In genomic region chr9:41944964-41945363, GRCm38 (mm10) we compare ENCODE assay signal across 34 mouse cellular contexts.
"Had no signal": no experiment of that assay in that cellular context is flagged by ENCODE, and none has a peak within 500 bp of the region (broad histone marks: within the 10 kb centered on the region; RNA-seq: fewer than 3 reads in every experiment).

No protein-coding gene starts in this region.

- H3K27ac ChIP-seq: heart, embryonic 10.5 days; heart, embryonic 13.5 days; heart, embryonic 15.5 days; hindbrain, embryonic 10.5 days; hindbrain, embryonic 12.5 days; hindbrain, embryonic 13.5 days; hindbrain, embryonic 14.5 days; hindbrain, embryonic 15.5 days; hindbrain, postnatal 0 days; intestine, embryonic 15.5 days; kidney, embryonic 15.5 days; kidney, postnatal 0 days; layer of hippocampus, adult 2 months had no signal

- H3K27me3 ChIP-seq: heart, embryonic 12.5 days; heart, embryonic 13.5 days; heart, embryonic 15.5 days; hindbrain, embryonic 12.5 days; hindbrain, embryonic 13.5 days; hindbrain, embryonic 15.5 days; intestine, embryonic 15.5 days; kidney, embryonic 15.5 days had no signal

- H3K4me2 ChIP-seq: heart, embryonic 11.5 days; heart, embryonic 12.5 days; heart, embryonic 13.5 days; heart, embryonic 15.5 days; hindbrain, embryonic 12.5 days; hindbrain, embryonic 13.5 days; hindbrain, embryonic 14.5 days; hindbrain, embryonic 15.5 days; intestine, embryonic 15.5 days; kidney, embryonic 15.5 days had no signal

- H3K36me3 ChIP-seq: heart, embryonic 10.5 days; heart, embryonic 12.5 days; heart, embryonic 13.5 days; heart, embryonic 15.5 days; hindbrain, embryonic 10.5 days; hindbrain, embryonic 12.5 days; hindbrain, embryonic 13.5 days; hindbrain, embryonic 15.5 days; intestine, embryonic 15.5 days; kidney, embryonic 15.5 days had no signal

- H3K4me3 ChIP-seq: heart, embryonic 10.5 days; heart, embryonic 12.5 days; heart, embryonic 13.5 days; heart, embryonic 15.5 days; hindbrain, embryonic 10.5 days; hindbrain, embryonic 12.5 days; hindbrain, embryonic 13.5 days; hindbrain, embryonic 15.5 days; intestine, embryonic 15.5 days; kidney, embryonic 15.5 days; layer of hippocampus, adult 2 months had no signal

- H3K9me3 ChIP-seq: heart, embryonic 10.5 days; heart, embryonic 12.5 days; heart, embryonic 13.5 days; heart, embryonic 15.5 days; hindbrain, embryonic 10.5 days; hindbrain, embryonic 12.5 days; hindbrain, embryonic 13.5 days; hindbrain, embryonic 15.5 days; intestine, embryonic 15.5 days; kidney, embryonic 15.5 days had no signal

- ATAC-seq: hindbrain, embryonic 16.5 days; hindbrain, postnatal 0 days; inflammation-experienced regulatory T-cells, adult 6 months; intestine, embryonic 15.5 days; intestine, embryonic 16.5 days; intestine, postnatal 0 days had no signal

- DNase-seq: heart, postnatal 10 days; heart, postnatal 14 days; heart, postnatal 36 days; kidney, adult 11 months; kidney, adult 18-20 months; kidney, adult 2 months; kidney, adult 8-10 months; kidney, adult 9 months; kidney, postnatal 10 days; kidney, postnatal 14 days; kidney, postnatal 25 days; kidney, postnatal 36 days; kidney, postnatal 4 days; layer of hippocampus, adult 9-11 months; layer of hippocampus, postnatal 36 days had no signal

- H3K9ac ChIP-seq: heart, embryonic 12.5 days; heart, embryonic 13.5 days; heart, embryonic 15.5 days; hindbrain, embryonic 12.5 days; hindbrain, embryonic 13.5 days; hindbrain, embryonic 14.5 days; hindbrain, embryonic 15.5 days; intestine, embryonic 15.5 days; kidney, embryonic 15.5 days had no signal
